Mouse (Mus musculus) layer of hippocampus, postnatal 25 days (tissue): ENCODE data around the gene Ccdc36. TPM values are rescaled to one million over a fixed set of nuclear protein-coding genes. Genes with fewer than 3 reads are reported as not detected.
A peak's percentile ranks its signal among the peaks of the same experiment; 100 is the strongest.

Experiments
- DNase-seq, 2 experiments: peaks; one replicate each; pipeline ENCODE4 v3.0.0; 2022; ENCODE audit warnings: mixed read lengths in 2 of 2, low spot score in 1 of 2; ENCODE audit errors: extremely low spot score in 1 of 2
- total RNA-seq, 2 experiments: library from RNA; stranded (reverse); gene quantifications; 2 replicates each; pipeline ENCODE4 v1.2.3; 2021

The Ccdc36 gene
- under 1 TPM; 0.10 to 0.16 TPM for total RNA-seq

GRCm38 (mm10) chr9:108428384-108428783 is at the start of gene Ccdc36:
Ccdc36 (minus strand) TSS chr9:108428484.
- no peak for DNase-seq

- DNase-seq, result no peak
These were observed 46.2 kb upstream of the Ccdc36 start for GRCm38 (mm10) chr9:108474528-108474927.

GRCm38 (mm10) chr9:108469845-108470244 is 41.6 kb upstream of the Ccdc36 start:
- DNase-seq, result no peak

- no peak for DNase-seq
These were observed 41.1 kb upstream of the Ccdc36 start for GRCm38 (mm10) chr9:108469430-108469829.

- no peak for DNase-seq
These were observed 37.9 kb upstream of the Ccdc36 start for GRCm38 (mm10) chr9:108466219-108466618.

DNA sequence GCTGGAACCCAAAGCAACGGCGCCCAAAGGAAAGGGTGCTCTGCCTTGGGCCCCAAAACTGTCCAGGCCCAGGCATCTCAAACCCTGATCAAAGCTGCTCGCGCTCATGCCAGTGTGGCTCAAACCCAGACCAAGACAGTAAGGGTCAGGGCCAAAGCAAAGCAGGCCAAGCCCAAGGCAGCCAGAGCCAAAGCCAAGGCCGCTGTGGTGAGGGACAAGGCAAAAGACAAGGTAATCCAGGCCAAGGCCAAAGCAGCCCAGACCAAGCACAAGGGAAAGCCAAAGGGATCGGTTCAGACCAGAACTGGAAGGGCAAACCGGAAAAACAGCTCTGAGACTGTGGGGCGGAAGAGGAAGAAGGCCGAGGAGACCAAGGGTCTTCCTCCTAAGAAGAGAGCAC is 35.4 kb upstream of the Ccdc36 start:
- DNase-seq, result no peak

DNA sequence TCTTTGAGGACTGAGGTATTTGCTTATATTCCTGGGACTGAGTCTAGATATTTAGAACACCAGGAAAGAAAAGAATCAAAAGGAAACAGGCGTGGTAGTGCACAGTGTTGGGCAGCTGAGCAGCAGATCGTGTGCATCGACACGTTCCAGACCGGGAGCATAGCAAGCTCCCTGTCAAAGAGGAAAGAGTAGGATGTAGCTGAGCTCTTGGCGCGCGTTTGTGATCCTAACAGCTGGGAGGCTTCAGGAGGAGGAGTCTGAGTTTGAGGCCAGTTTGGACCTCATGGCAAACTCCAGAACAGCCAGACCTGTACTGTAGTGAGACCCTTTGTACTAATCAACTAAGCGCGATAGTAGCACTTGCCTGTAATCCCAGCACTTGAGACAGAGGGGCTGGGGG is 33.9 kb upstream of the Ccdc36 start:
- no peak for DNase-seq

DNA sequence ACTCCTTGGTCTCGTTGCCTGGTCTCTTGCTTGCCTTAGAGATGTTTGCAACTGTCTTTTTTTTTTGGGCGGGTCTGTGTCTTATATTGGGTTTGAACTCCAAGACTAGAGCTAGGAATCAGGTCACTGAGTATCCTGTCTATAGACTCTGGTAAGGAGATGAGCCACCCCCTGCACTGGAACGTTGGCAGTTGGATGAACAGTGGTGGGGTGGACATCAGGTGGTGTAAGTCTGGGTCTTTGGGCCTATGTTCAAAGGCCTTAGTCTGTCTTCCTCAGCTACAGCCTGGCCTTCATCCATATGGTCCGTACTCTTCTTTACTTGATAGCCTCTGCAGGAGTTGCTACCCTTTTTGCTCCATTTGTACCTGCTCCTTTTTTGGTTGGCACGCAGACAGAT is 33.4 kb upstream of the Ccdc36 start:
- DNase-seq, result no peak

GRCm38 (mm10) chr9:108461181-108461631 is 32.9 kb upstream of the Ccdc36 start, which contains the start of gene Klhdc8b:
Klhdc8b (minus strand) TSS chr9:108461581.
- no peak for DNase-seq

DNA sequence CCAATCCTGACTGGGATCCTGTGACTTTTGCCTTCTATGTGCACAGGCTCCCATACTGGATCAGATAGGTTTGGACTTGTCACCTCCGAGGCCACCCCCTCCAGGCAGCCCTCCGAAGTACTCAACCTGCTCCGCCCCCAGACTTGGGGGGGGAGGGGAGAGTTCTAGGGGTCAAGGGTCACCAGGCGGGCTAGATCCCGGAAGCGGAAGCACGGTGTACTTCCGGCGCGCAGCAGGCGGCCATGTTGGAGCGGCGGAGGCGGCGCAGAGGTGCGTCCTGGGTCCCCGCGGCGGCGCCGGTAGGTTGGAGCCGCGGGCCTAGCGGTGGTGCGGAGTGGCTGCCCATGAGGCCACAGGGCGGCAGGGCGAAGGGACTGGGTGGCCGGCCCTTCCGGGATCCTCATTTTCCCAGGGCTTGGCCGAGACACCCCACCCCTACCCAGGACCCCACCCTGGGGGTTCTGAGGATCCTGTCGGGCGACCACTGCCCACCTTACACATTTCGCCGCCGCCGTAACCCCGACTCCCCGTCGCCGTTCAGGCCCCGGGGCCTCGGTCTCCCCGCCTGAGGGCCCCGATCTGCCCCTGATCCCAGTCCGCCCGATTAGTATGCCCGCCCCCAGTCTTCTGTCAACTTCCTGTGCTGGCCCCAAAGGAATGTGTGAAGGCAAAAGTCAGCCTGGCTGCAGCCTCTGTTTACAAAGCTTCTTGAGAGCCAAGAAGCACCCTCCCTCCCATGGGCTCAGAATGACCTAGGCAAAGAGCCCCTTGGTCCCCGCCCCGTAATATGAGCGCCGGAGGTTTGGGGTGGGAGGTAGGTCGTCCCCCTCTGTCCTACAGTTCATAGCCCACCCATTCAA is 32.3 kb upstream of the Ccdc36 start, which contains the start of gene Ccdc71:
TSS of gene Ccdc71 (plus strand) at position 209 of the 860 bp plus-strand sequence.
- peak; percentile 85 to 86 for DNase-seq

DNA sequence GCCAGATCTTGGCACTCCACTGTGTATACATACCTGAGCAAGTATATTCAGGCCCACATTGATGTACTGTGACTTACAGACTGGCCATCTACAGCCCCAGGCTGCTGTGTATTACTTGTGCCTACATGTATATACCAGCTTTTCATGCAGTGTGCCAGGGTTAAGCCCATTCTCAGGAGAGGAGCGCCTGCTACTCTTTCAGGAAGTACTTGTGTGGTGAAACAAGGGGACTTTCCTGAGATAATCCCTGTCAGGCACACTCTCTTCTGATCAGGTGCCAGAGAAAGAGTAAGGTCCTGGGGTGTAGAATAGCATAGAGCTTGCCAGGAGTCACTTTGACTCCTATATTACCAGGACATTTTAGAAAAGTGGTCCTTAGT is 31.6 kb upstream of the Ccdc36 start:
- no peak for DNase-seq

GRCm38 (mm10) chr9:108456953-108457352 is 28.7 kb upstream of the Ccdc36 start:
- DNase-seq, result no peak

- DNase-seq, result no peak
These were observed 27.7 kb upstream of the Ccdc36 start for GRCm38 (mm10) chr9:108455747-108456571.

DNA sequence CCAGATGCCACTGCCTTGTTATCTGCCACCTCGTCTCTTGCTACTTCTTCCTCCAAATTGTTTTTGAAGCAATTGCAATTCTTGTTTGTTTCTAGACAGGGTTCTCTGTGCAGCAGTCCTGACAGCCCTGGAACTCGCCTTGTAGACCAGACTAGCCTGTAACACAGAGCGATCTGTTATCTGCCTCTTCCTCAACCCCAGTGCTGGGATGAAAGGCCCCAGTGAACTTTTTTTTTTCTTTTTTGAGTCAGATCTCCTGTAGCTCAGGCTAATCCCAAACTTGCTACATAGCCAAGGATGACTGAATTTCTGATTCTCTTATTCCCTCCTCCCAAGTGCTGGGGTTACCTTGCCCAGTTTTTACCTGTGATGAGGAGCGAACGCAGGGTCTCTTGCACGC is 26.1 kb upstream of the Ccdc36 start:
- DNase-seq, result no peak

DNA sequence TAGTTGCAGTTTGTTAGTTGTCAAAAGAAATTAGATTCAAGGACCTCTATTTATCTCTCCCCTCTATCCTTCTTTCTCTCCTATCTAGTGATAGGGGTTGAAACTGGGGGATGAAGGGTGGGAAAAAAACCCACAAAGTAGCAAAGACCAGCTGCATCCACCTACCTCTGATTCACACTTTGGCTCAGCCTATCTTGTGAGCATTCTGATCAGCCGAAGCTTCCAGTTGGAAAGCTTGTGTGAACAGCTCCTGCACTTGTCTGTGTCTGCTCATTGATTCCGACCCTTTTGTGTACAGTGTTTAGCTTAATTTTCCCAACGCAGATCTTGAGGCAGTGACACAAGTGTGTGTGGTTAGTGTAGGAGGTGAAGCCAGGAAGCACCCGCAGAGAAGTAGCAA is 25.2 kb upstream of the Ccdc36 start:
- DNase-seq, result no peak

DNA sequence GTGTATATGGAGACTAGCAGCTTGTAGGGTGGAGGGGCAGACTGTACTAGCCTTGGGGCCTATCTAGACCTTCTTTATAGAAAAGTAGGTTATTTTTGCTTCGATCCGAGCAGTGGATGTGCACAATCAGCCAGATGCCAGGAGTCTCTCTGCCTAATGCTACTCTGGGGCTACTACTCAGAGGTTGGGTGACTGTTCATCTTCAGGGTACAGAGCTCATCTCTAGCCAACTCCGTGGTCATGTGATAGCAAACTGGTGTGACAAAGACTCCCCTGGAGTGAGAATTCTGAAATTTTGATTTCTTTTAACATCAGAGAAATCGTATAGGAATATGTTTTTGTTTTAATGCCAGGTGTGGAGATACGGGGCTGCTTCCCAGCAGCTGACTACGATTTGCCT is 24.6 kb upstream of the Ccdc36 start:
- no peak for DNase-seq

DNA sequence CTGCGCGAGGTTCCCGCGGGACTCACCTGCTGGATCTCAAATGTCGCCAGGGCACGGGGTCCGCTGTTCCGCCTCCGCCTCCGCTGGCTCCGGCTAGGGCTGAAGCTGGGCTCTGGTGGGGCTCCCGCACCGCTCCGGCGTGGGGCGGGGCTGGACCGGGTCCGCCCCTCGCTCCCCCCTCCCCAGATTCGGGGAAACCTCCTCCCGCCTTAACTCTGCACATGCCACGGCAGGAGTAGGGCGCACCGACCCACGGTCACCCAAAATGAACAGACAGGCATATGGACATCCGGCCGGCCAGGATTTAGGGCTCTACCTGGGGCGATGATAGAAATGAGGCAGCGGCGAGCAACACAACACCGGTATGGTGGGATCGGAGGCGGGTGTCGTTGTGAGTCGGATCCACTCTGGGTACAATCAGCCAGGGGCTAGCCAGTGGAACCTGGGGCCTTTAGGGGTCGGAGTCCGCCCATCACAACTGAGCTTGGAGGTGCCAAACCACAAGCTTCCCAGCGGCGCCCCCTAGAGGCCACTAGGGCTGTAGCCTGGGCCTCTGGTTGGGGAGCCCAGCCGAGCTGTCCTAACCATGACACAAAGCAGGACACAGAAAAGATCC is 24.1 kb upstream of the Ccdc36 start:
- DNase-seq, result peak; percentile 84 to 95

GRCm38 (mm10) chr9:108451519-108452160 is 23.4 kb upstream of the Ccdc36 start:
- no peak for DNase-seq

- no peak for DNase-seq
These were observed 22.8 kb upstream of the Ccdc36 start for GRCm38 (mm10) chr9:108451170-108451493.
